Mouse (Mus musculus) hematopoietic multipotent progenitor cell, adult 10-12 weeks (in vitro differentiated cells): ENCODE results near the gene Tmed6. TPM values are rescaled to one million over a fixed set of nuclear protein-coding genes. Genes with fewer than 3 reads are reported as not detected.

Experiments used
- polyA plus RNA-seq: library from polyadenylated mRNA; stranded (reverse); fragments of >175 nt; gene quantifications from 2 replicates; pipeline ENCODE4 v1.2.3, GENCODE M21; 2012; ENCODE audit warnings: low replicate concordance

The Tmed6 gene
- polyA plus RNA-seq, result not detected in 2 replicates

GRCm38 (mm10) chr8:107065511-107066496, at the start of gene Tmed6:
Tmed6 (minus strand) TSS chr8:107065644.

GRCm38 (mm10) chr8:107096366-107097036, 31.1 kb upstream of the Tmed6 start, which contains the start of gene Terf2:
Terf2 (minus strand) TSS chr8:107096547.

GRCm38 (mm10) chr8:107056076-107056972, 9.1 kb downstream of the Tmed6 start, which contains the start of the genes Cog8 and Nip7:
Cog8 (minus strand) TSS chr8:107056689.
Nip7 (plus strand) TSS chr8:107056877.

GRCm38 (mm10) chr8:107048061-107048941, 17.1 kb downstream of the Tmed6 start, which contains the start of gene Pdf:
Pdf (minus strand) TSS chr8:107048614.

GRCm38 (mm10) chr8:107030650-107031576, 34.5 kb downstream of the Tmed6 start, which contains the start of gene Vps4a:
Vps4a (plus strand) TSS chr8:107031222.

Other genes with a start within 250 kb of the Tmed6 start
- 0.03 TPM in 1 of 2 replicates, not detected in the other for gene Has3, start 195.4 kb downstream of the Tmed6 start, polyA plus RNA-seq
- gene Utp4, start 172.0 kb downstream of the Tmed6 start, polyA plus RNA-seq, result 5.1 and 5.7 TPM in 2 replicates
- 6.2 and 21.4 TPM in 2 replicates for gene Sntb2, start 129.9 kb downstream of the Tmed6 start, polyA plus RNA-seq
- gene Vps4a, start 34.4 kb downstream of the Tmed6 start, polyA plus RNA-seq, result 16.6 and 22.4 TPM in 2 replicates
- 3.1 and 6.9 TPM in 2 replicates for gene Pdf, start 17.0 kb downstream of the Tmed6 start, polyA plus RNA-seq
- gene Cog8, start 9.0 kb downstream of the Tmed6 start, polyA plus RNA-seq, result 19.8 and 34.4 TPM in 2 replicates
- gene Nip7, start 8.8 kb downstream of the Tmed6 start, polyA plus RNA-seq, result 6.1 and 7.3 TPM in 2 replicates
- 22.0 and 22.2 TPM in 2 replicates for gene Terf2, start 30.9 kb upstream of the Tmed6 start, polyA plus RNA-seq
- gene Cyb5b, start 85.0 kb upstream of the Tmed6 start, polyA plus RNA-seq, result 8.8 and 13.7 TPM in 2 replicates
- 7.1 and 22.6 TPM in 2 replicates for gene Nfat5, start 227.8 kb upstream of the Tmed6 start, polyA plus RNA-seq